Mouse (Mus musculus): ENCODE results near the gene Stk11.

- TF ChIP-seq CTCF (IDR thresholded peaks at IDR 0.05; ENCODE audit: low read depth, low read length) = no peak
- TF ChIP-seq POLR2A (IDR thresholded peaks at IDR 0.05; ENCODE audit: extremely low read depth, insufficient read depth, low read length) = no peak
Measured at GRCm38 (mm10) chr10:80120146-80120545, 4.5 kb downstream of the Stk11 start.

Measured in liver, adult 2 months (tissue).